Mouse (Mus musculus) testis, postnatal 14 days (tissue): ENCODE measurements around the gene Ecd.

Source experiments
- DNase-seq: peaks from one replicate; pipeline ENCODE4 v3.0.0; 2021; ENCODE audit warnings: low spot score

Ecd gene

DNA sequence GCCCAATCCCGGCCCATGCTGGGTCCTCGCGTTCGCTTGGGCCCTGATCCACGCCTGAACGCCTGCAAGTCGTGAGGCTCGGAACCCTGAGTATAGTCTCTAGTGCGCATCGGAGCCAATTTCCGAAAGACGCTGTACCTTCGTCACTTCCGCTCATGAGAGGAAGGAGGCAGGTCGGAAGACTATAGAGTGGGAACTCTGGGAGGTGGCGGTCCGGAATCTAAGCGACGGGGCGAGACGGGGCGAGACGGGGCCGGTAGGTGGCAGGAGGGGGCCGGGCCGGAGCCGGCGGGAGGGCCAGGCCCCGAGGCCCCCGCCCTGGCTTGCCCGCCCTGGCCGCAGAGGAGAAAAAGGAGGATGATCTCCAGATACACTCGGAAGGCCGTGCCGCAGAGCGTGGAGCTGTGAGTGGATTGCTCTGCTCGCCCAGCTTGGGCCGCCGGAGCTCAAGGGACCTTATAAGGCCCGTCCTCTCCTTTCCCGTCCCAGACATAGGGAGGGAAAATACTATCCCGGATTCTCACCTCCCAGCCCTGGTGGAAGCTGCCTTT, at the start of gene Ecd, which contains the start of gene Fam149b:
Ecd (minus strand) TSS at position 131 of the 551 bp plus-strand sequence.
Fam149b (plus strand) TSS at position 172 of the 551 bp plus-strand sequence.
- DNase-seq: peak; percentile 93

- DNase-seq: no peak
Measured at GRCm38 (mm10) chr14:20397220-20397619, 49.3 kb upstream of the Ecd start.

- DNase-seq: peak; percentile 95
Measured at GRCm38 (mm10) chr14:20393205-20393913, 45.4 kb upstream of the Ecd start, which contains the start of gene Mrps16. Mrps16 (minus strand) TSS chr14:20393634.

GRCm38 (mm10) chr14:20392326-20392725, 44.4 kb upstream of the Ecd start:
- no peak for DNase-seq

- no peak for DNase-seq
Measured at GRCm38 (mm10) chr14:20389446-20390079, 41.6 kb upstream of the Ecd start.

GRCm38 (mm10) chr14:20388441-20389129, 40.7 kb upstream of the Ecd start, which contains the start of gene Dnajc9:
Dnajc9 (minus strand) TSS chr14:20388910.
- DNase-seq: peak; percentile 94

DNA sequence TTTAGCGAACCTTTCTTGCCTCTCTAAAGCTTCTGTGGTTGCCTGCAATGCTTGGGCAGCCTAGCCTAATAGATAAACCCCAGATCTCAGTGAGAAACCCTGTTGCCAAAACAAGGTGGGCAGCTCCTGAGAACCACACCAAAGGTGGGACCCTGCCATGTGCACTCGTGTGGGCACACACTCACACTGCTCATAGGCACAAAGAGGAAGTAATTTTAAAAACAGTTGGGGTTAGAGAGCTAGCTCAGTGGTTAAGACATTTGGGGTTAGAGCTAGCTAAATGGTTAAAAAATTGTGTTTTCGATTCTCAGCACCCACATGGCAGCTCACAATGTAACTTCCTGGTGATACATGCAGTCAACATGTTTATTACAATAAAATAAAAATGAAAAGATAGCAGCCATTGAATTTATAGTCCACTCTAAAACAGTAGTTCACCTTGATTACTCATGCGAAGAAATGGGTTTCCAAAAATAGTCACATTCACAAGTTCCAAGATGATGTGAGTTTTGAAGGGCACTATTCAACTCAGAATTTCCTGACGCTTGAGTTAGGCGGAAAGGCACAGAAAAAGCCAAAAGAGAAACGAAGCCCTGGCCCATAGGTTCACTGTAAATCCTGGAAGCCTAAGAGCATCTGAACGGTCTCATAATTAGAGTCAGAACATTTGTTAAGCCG, 32.0 kb upstream of the Ecd start:
- DNase-seq: no peak

GRCm38 (mm10) chr14:20379087-20379640, 31.2 kb upstream of the Ecd start:
- no peak for DNase-seq

DNA sequence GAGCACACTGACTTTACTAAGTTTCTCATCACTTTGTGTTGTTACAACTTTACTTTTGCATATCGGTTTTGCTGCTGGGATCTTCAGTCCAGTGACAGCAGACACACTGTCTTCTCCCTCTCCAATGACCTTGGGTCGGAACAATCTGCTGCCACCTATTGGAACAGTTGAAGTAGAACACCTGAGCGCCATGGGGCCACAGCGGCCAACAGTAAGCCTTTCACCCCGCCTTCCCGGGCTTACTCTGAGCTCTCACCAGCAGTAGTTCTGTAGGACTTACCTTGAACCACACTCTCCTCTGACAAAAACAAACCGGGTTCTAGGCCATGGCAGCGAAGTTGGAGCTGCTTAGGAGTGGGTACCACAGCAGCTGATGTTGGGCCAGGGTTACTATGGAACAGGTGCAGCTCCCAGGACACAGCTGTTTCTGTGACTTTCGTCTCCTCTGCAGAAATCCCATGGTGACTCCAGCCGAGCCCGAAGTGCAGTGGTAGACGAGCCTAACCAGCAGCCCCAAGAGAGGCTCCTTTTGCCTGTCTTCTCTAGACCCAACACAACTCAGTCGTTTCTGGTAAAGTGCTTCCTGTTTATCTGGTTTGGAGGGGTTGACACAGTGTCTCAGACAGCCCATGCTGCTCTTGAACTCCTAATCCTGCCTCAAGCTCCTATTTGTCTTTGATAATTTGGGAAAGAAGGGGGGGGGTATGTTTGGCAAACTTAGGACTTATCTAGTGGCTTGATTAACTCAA, 30.6 kb upstream of the Ecd start:
- peak; percentile 51 for DNase-seq

GRCm38 (mm10) chr14:20377112-20377521, 29.2 kb upstream of the Ecd start:
- no peak for DNase-seq

DNA sequence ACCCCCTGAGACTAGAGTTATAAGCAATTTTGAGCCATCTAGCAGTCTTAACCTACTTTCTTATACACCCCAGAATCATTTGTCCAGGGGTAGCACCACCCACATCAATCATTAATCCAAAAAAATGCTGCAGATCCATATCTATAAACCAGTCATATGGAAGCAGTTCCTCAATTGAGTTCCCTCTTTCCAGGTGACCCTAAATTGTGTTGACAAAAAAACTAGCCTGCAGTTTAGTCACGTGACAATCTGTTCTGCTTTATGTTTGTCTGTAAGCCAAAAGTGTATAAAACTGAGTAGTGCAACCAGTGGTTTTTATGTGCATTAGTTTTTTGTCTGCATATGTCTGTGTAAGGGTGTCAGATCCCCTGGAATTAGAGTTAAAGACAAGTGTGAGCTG, 23.9 kb upstream of the Ecd start:
- no peak for DNase-seq

GRCm38 (mm10) chr14:20370798-20371197, 22.9 kb upstream of the Ecd start:
- no peak for DNase-seq

GRCm38 (mm10) chr14:20368271-20368670, 20.4 kb upstream of the Ecd start:
- DNase-seq: no peak

- DNase-seq: no peak
Measured at GRCm38 (mm10) chr14:20363230-20363629, 15.3 kb upstream of the Ecd start.

DNA sequence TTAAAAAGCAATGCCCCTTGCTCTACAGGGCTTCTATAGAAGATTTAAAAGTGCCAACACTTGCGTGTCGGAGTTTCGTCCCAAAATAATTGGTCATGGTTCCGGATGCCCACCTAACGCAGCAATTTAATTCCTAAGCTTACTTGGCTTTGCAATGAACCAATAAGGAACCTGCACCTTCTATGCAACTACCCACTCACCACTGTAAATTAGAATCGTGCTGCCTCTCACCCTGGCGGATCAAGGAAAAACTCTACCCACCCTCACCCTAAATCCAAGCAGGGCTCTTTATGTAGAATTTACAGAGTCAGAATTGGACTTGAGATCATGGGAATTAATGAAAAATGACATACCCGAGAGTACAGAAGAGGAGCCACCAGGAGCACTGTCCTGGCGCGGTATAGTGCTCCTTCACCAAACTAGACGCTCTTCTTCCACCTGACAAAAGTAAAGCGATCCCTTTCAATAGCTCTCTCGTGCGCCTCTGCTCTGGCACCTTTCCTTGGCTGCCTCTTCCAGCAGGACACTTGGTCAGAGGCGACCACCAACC, 405 bp downstream of the Ecd start:
- no peak for DNase-seq

- no peak for DNase-seq
Measured at GRCm38 (mm10) chr14:20345885-20346284, 2.0 kb downstream of the Ecd start.

DNA sequence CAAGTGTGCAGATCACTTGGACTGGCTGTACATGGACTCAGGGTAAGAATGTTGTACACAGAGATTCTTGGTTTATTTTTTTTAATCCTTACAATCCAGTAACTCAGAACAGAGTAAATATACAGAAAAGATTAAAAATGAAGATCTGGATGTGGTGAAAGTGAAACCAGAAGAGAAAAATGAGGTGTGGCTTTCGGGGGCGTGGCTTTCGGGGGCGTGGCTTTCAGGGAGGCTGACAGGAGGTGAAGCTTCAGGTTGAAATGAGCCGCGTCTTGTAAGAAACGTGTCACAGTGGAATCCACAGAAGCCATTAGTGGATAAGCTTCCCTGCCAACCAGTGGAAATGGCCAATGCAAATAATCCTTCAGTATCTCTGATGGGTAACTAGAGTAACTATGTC, 7.1 kb downstream of the Ecd start:
- DNase-seq: no peak

GRCm38 (mm10) chr14:20340149-20340548, 7.8 kb downstream of the Ecd start:
- no peak for DNase-seq

GRCm38 (mm10) chr14:20339415-20339814, 8.5 kb downstream of the Ecd start:
- no peak for DNase-seq

GRCm38 (mm10) chr14:20331316-20331715, 16.6 kb downstream of the Ecd start:
- no peak for DNase-seq

GRCm38 (mm10) chr14:20328474-20328873, 19.4 kb downstream of the Ecd start:
- DNase-seq: no peak
